Mouse (Mus musculus): Measurements from ENCODE around the gene Mvp. TPM values are rescaled to one million over a fixed set of nuclear protein-coding genes. Genes with fewer than 3 reads are reported as not detected.

Gene Mvp
- polyA plus RNA-seq, 1 experiment, result 72.4 TPM

DNA sequence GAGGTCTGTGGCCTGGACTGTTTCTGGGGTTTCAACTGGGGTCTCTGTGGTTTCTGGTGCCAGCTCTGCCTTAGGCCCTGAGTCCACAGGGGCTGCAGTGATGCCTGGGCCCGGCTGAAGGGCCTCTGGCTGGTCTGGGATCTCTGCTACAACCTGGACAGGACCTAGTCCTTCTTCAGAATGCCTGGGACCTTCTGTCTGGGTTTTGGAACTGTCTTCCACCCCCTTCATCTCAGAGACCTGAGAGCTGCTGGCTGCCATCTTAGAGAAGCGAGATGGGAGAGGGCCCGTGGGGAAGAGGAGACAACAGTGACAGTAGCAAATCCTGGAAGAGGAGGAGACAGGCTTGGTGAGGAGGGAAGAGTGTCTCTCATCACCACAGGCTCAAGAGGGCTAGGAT lies 5.6 kb upstream of the Mvp start:
- H3K27me3 ChIP-seq (replicated peaks), result no peaks in the 10 kb centered on the region
- H3K4me1 ChIP-seq, result peaks cover 87% of the 10 kb centered on the region
- TF ChIP-seq GATA1 (IDR thresholded peaks at IDR 0.05; ENCODE audit: borderline replicate concordance, low read length) (no peak), FLI1 (IDR thresholded peaks at IDR 0.05; ENCODE audit: low read length) (no peak)
- H3K36me3 ChIP-seq (replicated peaks; ENCODE audit: low read length), result peaks cover 57% of the 10 kb centered on the region
- no peak overlapping the region for H3K4me3 ChIP-seq (replicated peaks)
- no peaks in the 10 kb centered on the region for H3K9me3 ChIP-seq

GRCm38 (mm10) chr7:127019306-127019960 lies 5.0 kb upstream of the Mvp start:
- Histone ChIP-seq H3K9me3 (no peaks in the 10 kb centered on the region), H3K4me1 (peaks cover 87% of the 10 kb centered on the region), H3K4me3 (replicated peaks) (no peak overlapping the region), H3K27me3 (replicated peaks) (no peaks in the 10 kb centered on the region), H3K36me3 (replicated peaks; ENCODE audit: low read length) (peaks cover 53% of the 10 kb centered on the region)
- TF ChIP-seq FLI1 (IDR thresholded peaks at IDR 0.05; ENCODE audit: low read length), result no peak
- TF ChIP-seq GATA1 (IDR thresholded peaks at IDR 0.05; ENCODE audit: borderline replicate concordance, low read length), result no peak

- Histone ChIP-seq H3K36me3 (replicated peaks; ENCODE audit: low read length) (peaks cover 46% of the 10 kb centered on the region), H3K4me1 (peaks cover 79% of the 10 kb centered on the region), H3K4me3 (replicated peaks) (no peak overlapping the region), H3K9me3 (no peaks in the 10 kb centered on the region), H3K27me3 (replicated peaks) (no peaks in the 10 kb centered on the region)
- TF ChIP-seq FLI1 (IDR thresholded peaks at IDR 0.05; ENCODE audit: low read length), result no peak
- no peak for TF ChIP-seq GATA1 (IDR thresholded peaks at IDR 0.05; ENCODE audit: borderline replicate concordance, low read length)
These were observed 4.2 kb upstream of the Mvp start for GRCm38 (mm10) chr7:127018416-127019305.

DNA sequence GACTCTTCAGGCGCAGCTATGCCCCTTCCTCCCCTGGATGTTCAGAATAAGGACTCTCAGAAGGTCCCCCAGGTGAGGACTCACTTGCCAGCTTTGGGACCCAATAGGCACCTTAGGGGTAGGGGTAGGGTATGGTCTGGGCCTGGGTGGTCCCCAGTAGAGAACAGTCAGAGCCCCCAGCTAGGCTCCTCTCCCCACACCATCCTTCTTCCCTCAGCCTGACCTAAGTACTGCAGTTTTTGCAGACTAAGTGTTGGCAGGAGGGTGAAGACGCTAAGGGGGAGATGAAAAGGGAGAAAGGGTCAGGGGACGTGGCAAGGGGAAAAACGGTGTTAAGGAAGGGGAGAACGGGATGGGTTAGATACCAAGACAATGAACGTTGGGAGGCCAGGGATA lies 3.5 kb upstream of the Mvp start:
- peaks cover 46% of the 10 kb centered on the region for H3K36me3 ChIP-seq (replicated peaks; ENCODE audit: low read length)
- H3K4me1 ChIP-seq, result peaks cover 79% of the 10 kb centered on the region
- H3K4me3 ChIP-seq (replicated peaks), result no peak overlapping the region
- no peaks in the 10 kb centered on the region for H3K27me3 ChIP-seq (replicated peaks)
- H3K9me3 ChIP-seq, result no peaks in the 10 kb centered on the region
- TF ChIP-seq FLI1 (IDR thresholded peaks at IDR 0.05; ENCODE audit: low read length), result no peak
- TF ChIP-seq GATA1 (IDR thresholded peaks at IDR 0.05; ENCODE audit: borderline replicate concordance, low read length), result no peak

- peaks cover 46% of the 10 kb centered on the region for H3K36me3 ChIP-seq (replicated peaks; ENCODE audit: low read length)
- H3K27me3 ChIP-seq (replicated peaks), result no peaks in the 10 kb centered on the region
- TF ChIP-seq FLI1 (IDR thresholded peaks at IDR 0.05; ENCODE audit: low read length) (no peak; the same call in 1 of the 2 replicates), GATA1 (IDR thresholded peaks at IDR 0.05; ENCODE audit: borderline replicate concordance, low read length) (no peak)
- H3K4me3 ChIP-seq (replicated peaks), result peak within 1 kb of the TSS; percentile 96
- H3K4me1 ChIP-seq, result peaks cover 79% of the 10 kb centered on the region
- H3K9me3 ChIP-seq, result no peaks in the 10 kb centered on the region
These were observed 2.8 kb upstream of the Mvp start, which contains the start of gene Pagr1a for GRCm38 (mm10) chr7:127016971-127017949. TSS of gene Pagr1a (minus strand) at chr7:127017352.

- TF ChIP-seq GATA1 (IDR thresholded peaks at IDR 0.05; ENCODE audit: borderline replicate concordance, low read length), result no peak
- TF ChIP-seq FLI1 (IDR thresholded peaks at IDR 0.05; ENCODE audit: low read length), result peak; percentile 41; the same call in 1 of the 2 replicates
- no peaks in the 10 kb centered on the region for H3K27me3 ChIP-seq (replicated peaks)
- no peaks in the 10 kb centered on the region for H3K9me3 ChIP-seq
- peak overlapping the region; percentile 96 for H3K4me3 ChIP-seq (replicated peaks)
- peaks cover 79% of the 10 kb centered on the region for H3K4me1 ChIP-seq
- peaks cover 45% of the 10 kb centered on the region for H3K36me3 ChIP-seq (replicated peaks; ENCODE audit: low read length)
These were observed 2.1 kb upstream of the Mvp start for GRCm38 (mm10) chr7:127016486-127016938.

- Histone ChIP-seq H3K4me3 (replicated peaks) (peak within 1 kb of the TSS; percentile 96), H3K4me1 (peaks cover 79% of the 10 kb centered on the region), H3K36me3 (replicated peaks; ENCODE audit: low read length) (peaks cover 45% of the 10 kb centered on the region), H3K27me3 (replicated peaks) (no peaks in the 10 kb centered on the region), H3K9me3 (no peaks in the 10 kb centered on the region)
- TF ChIP-seq FLI1 (IDR thresholded peaks at IDR 0.05; ENCODE audit: low read length) (no peak), GATA1 (IDR thresholded peaks at IDR 0.05; ENCODE audit: borderline replicate concordance, low read length) (no peak)
These were observed 1.9 kb upstream of the Mvp start, which contains the start of gene Pagr1b for GRCm38 (mm10) chr7:127016481-127016485. TSS of gene Pagr1b (minus strand) at chr7:127016484.

DNA sequence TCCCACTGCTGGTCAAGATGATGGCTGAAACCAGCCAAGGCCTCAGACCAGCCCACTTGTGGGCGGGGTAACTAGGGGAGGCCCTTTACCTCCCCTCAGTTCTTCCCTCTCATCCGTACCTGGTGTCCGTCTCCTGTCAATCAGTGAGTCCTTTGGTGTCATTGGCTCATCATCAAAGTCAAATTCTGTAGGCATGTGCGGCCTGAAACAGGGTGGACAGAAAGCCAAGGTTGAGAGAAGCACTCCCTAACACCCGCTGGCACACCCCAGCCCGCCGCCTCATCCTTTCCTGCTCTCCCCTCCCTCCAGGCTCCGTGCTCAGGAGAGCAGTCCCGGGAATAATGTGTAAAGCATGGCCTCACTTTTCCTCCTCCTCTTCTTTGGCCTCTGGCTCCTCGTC lies 1.7 kb upstream of the Mvp start:
- Histone ChIP-seq H3K27me3 (replicated peaks) (no peaks in the 10 kb centered on the region), H3K4me1 (peaks cover 79% of the 10 kb centered on the region), H3K9me3 (no peaks in the 10 kb centered on the region), H3K4me3 (replicated peaks) (peak overlapping the region; percentile 96), H3K36me3 (replicated peaks; ENCODE audit: low read length) (peaks cover 46% of the 10 kb centered on the region)
- TF ChIP-seq GATA1 (IDR thresholded peaks at IDR 0.05; ENCODE audit: borderline replicate concordance, low read length) (no peak), FLI1 (IDR thresholded peaks at IDR 0.05; ENCODE audit: low read length) (no peak)

- peaks cover 79% of the 10 kb centered on the region for H3K4me1 ChIP-seq
- TF ChIP-seq FLI1 (IDR thresholded peaks at IDR 0.05; ENCODE audit: low read length) (no peak), GATA1 (IDR thresholded peaks at IDR 0.05; ENCODE audit: borderline replicate concordance, low read length) (no peak)
- peak overlapping the region; percentile 96 for H3K4me3 ChIP-seq (replicated peaks)
- H3K27me3 ChIP-seq (replicated peaks), result no peaks in the 10 kb centered on the region
- H3K36me3 ChIP-seq (replicated peaks; ENCODE audit: low read length), result peaks cover 50% of the 10 kb centered on the region
- H3K9me3 ChIP-seq, result no peaks in the 10 kb centered on the region
These were observed 572 bp upstream of the Mvp start for GRCm38 (mm10) chr7:127014993-127015392.
